Mouse (Mus musculus): ENCODE results near the gene Metap1.

DNA sequence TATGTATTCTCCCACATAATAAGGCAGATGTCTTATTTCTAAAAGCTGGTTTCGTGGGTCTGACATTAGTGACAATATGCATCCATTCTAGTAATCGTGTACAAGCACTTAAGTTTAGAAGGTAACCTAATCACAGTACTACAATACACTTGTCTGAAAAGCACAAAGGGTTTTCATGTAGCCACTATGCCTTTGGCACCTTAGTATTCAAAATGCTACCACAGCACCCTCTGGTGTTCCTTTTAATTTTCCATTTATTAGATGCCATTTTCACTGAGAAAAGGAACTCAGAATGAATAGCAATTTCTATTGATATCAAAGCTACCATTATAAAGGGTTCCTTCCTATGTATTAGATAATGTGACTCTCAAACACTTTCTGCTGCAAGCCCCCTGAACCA lies 57.5 kb downstream of the Metap1 start:
- no peak; the same call in 1 of the 2 replicates for TF ChIP-seq CTCF (conservative IDR thresholded peaks at IDR 0.05; ENCODE audit: low read length)
- TF ChIP-seq NANOG (IDR thresholded peaks at IDR 0.05; ENCODE audit: borderline replicate concordance, low read length): no peak

Measured in E14TG2a.4 (cell line).